Mouse (Mus musculus): Measurements from ENCODE around the gene Lsm12. TPM values are rescaled to one million over a fixed set of nuclear protein-coding genes. Genes with fewer than 3 reads are reported as not detected.

The Lsm12 gene
- polyA plus RNA-seq, 1 experiment from 2014 or later, result 78.7 TPM

- DNase-seq (ENCODE audit: low spot score) (no peak), ATAC-seq (replicated peaks; ENCODE audit: low FRiP score) (0 out of 2 replicates have a peak, but pooled peaks have one; percentile 21)
- H3K4me3 ChIP-seq (ENCODE audit: low read depth, low read length), result no peak overlapping the region
- H3K27me3 ChIP-seq (ENCODE audit: control insufficient read depth, insufficient read depth, low read length), result no peaks in the 10 kb centered on the region
- no peaks in the 10 kb centered on the region for H3K36me3 ChIP-seq (ENCODE audit: control insufficient read depth, insufficient read depth, low read length)
- no peaks in the 10 kb centered on the region for H3K4me1 ChIP-seq (replicated peaks; ENCODE audit: control insufficient read depth, insufficient read depth, low read length)
- no peak overlapping the region for H3K27ac ChIP-seq (ENCODE audit: low read depth, low read length)
- H3K9me3 ChIP-seq (ENCODE audit: control insufficient read depth, low read length), result no peaks in the 10 kb centered on the region
- H3K4me2 ChIP-seq (ENCODE audit: low read depth, low read length, severe bottlenecking), result no peak overlapping the region
- no peak overlapping the region for H3K9ac ChIP-seq (ENCODE audit: low read length)
- WGBS, result 8% methylated on average over 1 of the region's 1 CpGs
Observed at GRCm38 (mm10) chr11:102156786-102157089, 28.4 kb downstream of the Lsm12 start.

DNA sequence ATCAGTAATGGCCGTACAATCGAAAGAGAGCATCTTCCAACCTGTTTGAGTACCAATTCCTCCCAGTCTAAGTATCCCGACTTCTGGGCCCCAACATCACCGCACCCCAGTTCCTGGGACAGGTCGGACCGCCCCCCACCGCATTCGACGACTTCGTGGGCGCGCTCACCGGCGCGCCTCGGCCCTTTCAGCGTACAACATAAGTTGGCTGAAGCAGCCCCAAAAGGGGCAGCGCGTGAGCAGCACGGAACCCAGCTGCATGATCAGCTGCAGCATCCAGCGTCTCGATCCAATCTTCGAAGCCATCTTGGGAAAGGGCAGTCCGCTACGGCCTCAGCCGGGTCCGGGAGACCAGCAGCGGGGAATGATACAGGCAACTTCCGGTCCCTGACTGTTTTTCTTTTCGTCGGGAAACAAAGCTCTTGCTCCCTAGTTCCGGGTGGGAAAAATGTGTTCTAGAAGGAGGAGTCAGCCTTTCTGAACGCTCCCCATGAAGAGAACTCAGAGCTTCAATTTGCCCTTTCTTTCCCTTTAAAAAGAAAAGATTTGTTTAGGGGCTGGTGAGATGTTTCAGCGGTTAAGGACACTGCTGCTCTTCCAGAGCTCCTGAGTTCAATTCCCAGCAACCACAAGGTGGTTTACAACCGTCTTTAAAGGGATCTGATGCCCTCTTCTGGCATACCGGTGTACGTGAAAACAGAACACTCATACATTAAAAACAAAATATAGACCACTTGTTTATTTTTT, 28.9 kb downstream of the Lsm12 start, which contains the start of gene Tmem101:
Gene Tmem101 (minus strand): TSS at position 366 of the 747 bp plus-strand sequence.
- Histone ChIP-seq H3K4me2 (ENCODE audit: low read depth, low read length, severe bottlenecking) (peak within 1 kb of the TSS; percentile 94), H3K27ac (ENCODE audit: low read depth, low read length) (peak within 1 kb of the TSS; percentile 53)

GRCm38 (mm10) chr11:102147213-102147989, 37.7 kb downstream of the Lsm12 start:
- no peak overlapping the region for H3K9ac ChIP-seq (ENCODE audit: low read length)
- H3K4me2 ChIP-seq (ENCODE audit: low read depth, low read length, severe bottlenecking), result no peak overlapping the region
- ATAC-seq (replicated peaks; ENCODE audit: low FRiP score) (no peak), DNase-seq (ENCODE audit: low spot score) (no peak)
- H3K27me3 ChIP-seq (ENCODE audit: control insufficient read depth, insufficient read depth, low read length), result peaks cover 51% of the 10 kb centered on the region
- no peaks in the 10 kb centered on the region for H3K36me3 ChIP-seq (ENCODE audit: control insufficient read depth, insufficient read depth, low read length)
- H3K4me3 ChIP-seq (ENCODE audit: low read depth, low read length), result no peak overlapping the region
- 15% methylated on average over 34 of the region's 34 CpGs for WGBS
- H3K4me1 ChIP-seq (replicated peaks; ENCODE audit: control insufficient read depth, insufficient read depth, low read length), result peaks cover 11% of the 10 kb centered on the region
- H3K9me3 ChIP-seq (ENCODE audit: control insufficient read depth, low read length), result no peaks in the 10 kb centered on the region
- H3K27ac ChIP-seq (ENCODE audit: low read depth, low read length), result no peak overlapping the region

More for the DNA sequence above, 28.9 kb downstream of the Lsm12 start, which contains the start of gene Tmem101:
- Histone ChIP-seq H3K9ac (ENCODE audit: low read length) (peak within 1 kb of the TSS; percentile 82), H3K4me3 (ENCODE audit: low read depth, low read length) (peak within 1 kb of the TSS; percentile 85), H3K4me1 (replicated peaks; ENCODE audit: control insufficient read depth, insufficient read depth, low read length) (no peaks in the 10 kb centered on the region), H3K9me3 (ENCODE audit: control insufficient read depth, low read length) (no peaks in the 10 kb centered on the region), H3K27me3 (ENCODE audit: control insufficient read depth, insufficient read depth, low read length) (no peaks in the 10 kb centered on the region), H3K36me3 (ENCODE audit: control insufficient read depth, insufficient read depth, low read length) (no peaks in the 10 kb centered on the region)
- DNase-seq (ENCODE audit: low spot score) (peak; percentile 91), ATAC-seq (replicated peaks; ENCODE audit: low FRiP score) (peak; percentile 79)
- under 1% methylated on average over 37 of the region's 37 CpGs for WGBS

GRCm38 (mm10) chr11:102146531-102146930, 38.6 kb downstream of the Lsm12 start:
- no peak for ATAC-seq (replicated peaks; ENCODE audit: low FRiP score)
- 8% methylated on average over 17 of the region's 17 CpGs for WGBS
- Histone ChIP-seq H3K4me2 (ENCODE audit: low read depth, low read length, severe bottlenecking) (no peak overlapping the region), H3K4me3 (ENCODE audit: low read depth, low read length) (no peak overlapping the region), H3K36me3 (ENCODE audit: control insufficient read depth, insufficient read depth, low read length) (no peaks in the 10 kb centered on the region), H3K9me3 (ENCODE audit: control insufficient read depth, low read length) (no peaks in the 10 kb centered on the region), H3K27me3 (ENCODE audit: control insufficient read depth, insufficient read depth, low read length) (peaks cover 51% of the 10 kb centered on the region), H3K27ac (ENCODE audit: low read depth, low read length) (no peak overlapping the region), H3K9ac (ENCODE audit: low read length) (no peak overlapping the region), H3K4me1 (replicated peaks; ENCODE audit: control insufficient read depth, insufficient read depth, low read length) (peaks cover 11% of the 10 kb centered on the region)
- no peak for DNase-seq (ENCODE audit: low spot score)

GRCm38 (mm10) chr11:102146005-102146404, 39.1 kb downstream of the Lsm12 start:
- Histone ChIP-seq H3K9me3 (ENCODE audit: control insufficient read depth, low read length) (no peaks in the 10 kb centered on the region), H3K4me3 (ENCODE audit: low read depth, low read length) (0 out of 2 replicates have a peak overlapping the region, but pooled peaks have one; percentile 15), H3K27ac (ENCODE audit: low read depth, low read length) (no peak overlapping the region), H3K4me2 (ENCODE audit: low read depth, low read length, severe bottlenecking) (no peak overlapping the region), H3K4me1 (replicated peaks; ENCODE audit: control insufficient read depth, insufficient read depth, low read length) (peaks cover 11% of the 10 kb centered on the region), H3K27me3 (ENCODE audit: control insufficient read depth, insufficient read depth, low read length) (peaks cover 51% of the 10 kb centered on the region), H3K36me3 (ENCODE audit: control insufficient read depth, insufficient read depth, low read length) (no peaks in the 10 kb centered on the region), H3K9ac (ENCODE audit: low read length) (no peak overlapping the region)
- no peak for DNase-seq (ENCODE audit: low spot score)
- ATAC-seq (replicated peaks; ENCODE audit: low FRiP score), result no peak
- 6% methylated on average over 16 of the region's 16 CpGs for WGBS

DNA sequence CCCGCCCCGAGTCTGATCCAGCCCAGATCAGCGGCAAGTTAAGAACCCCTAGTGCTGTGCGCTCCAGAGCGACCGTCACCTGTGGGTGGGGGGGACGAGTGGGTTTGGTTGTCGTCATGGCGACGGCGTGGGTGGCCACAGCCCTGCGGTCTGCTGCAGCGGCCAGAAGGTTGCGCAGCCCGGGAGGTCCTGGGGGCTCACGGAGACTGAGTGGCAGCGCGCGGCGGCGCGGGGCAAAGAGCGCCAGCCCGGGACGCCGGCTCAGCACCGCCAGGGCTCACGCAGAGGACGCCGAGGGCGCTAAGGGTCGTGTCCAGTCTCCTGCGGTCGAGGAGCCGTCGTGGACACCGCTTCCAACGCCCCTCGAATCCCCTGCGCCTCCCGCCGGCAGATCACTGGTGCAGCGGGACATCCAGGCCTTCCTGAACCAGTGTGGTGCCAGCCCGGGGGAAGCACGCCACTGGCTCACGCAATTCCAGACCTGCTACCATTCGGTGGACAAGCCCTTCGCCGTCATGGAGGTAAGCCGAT, 39.6 kb downstream of the Lsm12 start, which contains the start of gene Nags:
Gene Nags (plus strand): TSS at position 43 of the 531 bp plus-strand sequence.
- Histone ChIP-seq H3K27ac (ENCODE audit: low read depth, low read length) (no peak within 1 kb of the TSS), H3K36me3 (ENCODE audit: control insufficient read depth, insufficient read depth, low read length) (no peaks in the 10 kb centered on the region), H3K4me3 (ENCODE audit: low read depth, low read length) (peak within 1 kb of the TSS; percentile 15; the same call in 1 of the 2 replicates), H3K27me3 (ENCODE audit: control insufficient read depth, insufficient read depth, low read length) (peaks cover 51% of the 10 kb centered on the region), H3K9ac (ENCODE audit: low read length) (no peak within 1 kb of the TSS), H3K9me3 (ENCODE audit: control insufficient read depth, low read length) (no peaks in the 10 kb centered on the region), H3K4me1 (replicated peaks; ENCODE audit: control insufficient read depth, insufficient read depth, low read length) (peaks cover 11% of the 10 kb centered on the region), H3K4me2 (ENCODE audit: low read depth, low read length, severe bottlenecking) (peak within 1 kb of the TSS; percentile 31; the same call in 1 of the 2 replicates)
- WGBS, result 2% methylated on average over 46 of the region's 50 CpGs
- DNase-seq (ENCODE audit: low spot score) (peak; percentile 69), ATAC-seq (replicated peaks; ENCODE audit: low FRiP score) (no peak)

GRCm38 (mm10) chr11:102144957-102145470, 40.1 kb downstream of the Lsm12 start:
- H3K9ac ChIP-seq (ENCODE audit: low read length), result no peak overlapping the region
- no peaks in the 10 kb centered on the region for H3K9me3 ChIP-seq (ENCODE audit: control insufficient read depth, low read length)
- peaks cover 11% of the 10 kb centered on the region for H3K4me1 ChIP-seq (replicated peaks; ENCODE audit: control insufficient read depth, insufficient read depth, low read length)
- 23% methylated on average over 13 of the region's 13 CpGs for WGBS
- no peak overlapping the region for H3K27ac ChIP-seq (ENCODE audit: low read depth, low read length)
- peak overlapping the region; percentile 15; the same call in 1 of the 2 replicates for H3K4me3 ChIP-seq (ENCODE audit: low read depth, low read length)
- ATAC-seq (replicated peaks; ENCODE audit: low FRiP score) (no peak), DNase-seq (ENCODE audit: low spot score) (no peak)
- no peaks in the 10 kb centered on the region for H3K36me3 ChIP-seq (ENCODE audit: control insufficient read depth, insufficient read depth, low read length)
- H3K4me2 ChIP-seq (ENCODE audit: low read depth, low read length, severe bottlenecking), result peak overlapping the region; percentile 31; the same call in 1 of the 2 replicates
- peaks cover 51% of the 10 kb centered on the region for H3K27me3 ChIP-seq (ENCODE audit: control insufficient read depth, insufficient read depth, low read length)

DNA sequence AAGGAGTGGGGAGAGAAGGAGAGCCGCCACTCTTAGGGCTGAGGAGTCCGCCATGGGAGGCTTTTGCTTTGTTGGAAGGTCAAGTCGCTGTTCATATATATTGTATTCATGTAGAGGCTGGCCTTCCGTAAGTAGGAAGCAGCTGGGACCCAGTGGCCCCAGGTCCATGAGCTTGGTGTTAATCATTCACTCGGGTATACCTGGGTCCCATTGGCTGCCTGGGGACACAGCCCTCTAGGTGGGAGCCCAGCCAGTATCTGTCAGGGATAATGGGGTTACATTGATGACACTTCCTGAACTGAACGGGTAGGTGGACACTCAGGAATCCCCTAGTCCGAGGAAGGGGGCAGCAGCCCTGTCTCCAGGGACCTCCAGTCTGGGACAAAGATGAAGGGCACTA, 42.7 kb downstream of the Lsm12 start:
- Histone ChIP-seq H3K27me3 (ENCODE audit: control insufficient read depth, insufficient read depth, low read length) (peaks cover 33% of the 10 kb centered on the region), H3K27ac (ENCODE audit: low read depth, low read length) (no peak overlapping the region)
- WGBS, result 76% methylated on average over 7 of the region's 7 CpGs

More for the DNA sequence above, 42.7 kb downstream of the Lsm12 start:
- Histone ChIP-seq H3K9me3 (ENCODE audit: control insufficient read depth, low read length) (no peaks in the 10 kb centered on the region), H3K36me3 (ENCODE audit: control insufficient read depth, insufficient read depth, low read length) (no peaks in the 10 kb centered on the region), H3K4me3 (ENCODE audit: low read depth, low read length) (no peak overlapping the region), H3K4me2 (ENCODE audit: low read depth, low read length, severe bottlenecking) (no peak overlapping the region), H3K9ac (ENCODE audit: low read length) (no peak overlapping the region), H3K4me1 (replicated peaks; ENCODE audit: control insufficient read depth, insufficient read depth, low read length) (peaks cover 13% of the 10 kb centered on the region)
- DNase-seq (ENCODE audit: low spot score) (no peak), ATAC-seq (replicated peaks; ENCODE audit: low FRiP score) (no peak)

Measured in forebrain, embryonic 11.5 days (tissue).